Mouse (Mus musculus): ENCODE results near the gene G6pc3.

- TF ChIP-seq POLR2A (IDR thresholded peaks at IDR 0.05; ENCODE audit: control insufficient read depth, extremely low read depth, insufficient read depth, low read length, poor library complexity): no peak
- no peak for TF ChIP-seq CTCF (IDR thresholded peaks at IDR 0.05; ENCODE audit: borderline replicate concordance, control insufficient read depth, extremely low read depth, insufficient read depth, low read length, poor library complexity)
Measured at GRCm38 (mm10) chr11:102190848-102191247, 1.4 kb downstream of the G6pc3 start.
